Mouse (Mus musculus): ENCODE data around the gene Cyth1. TPM values are rescaled to one million over a fixed set of nuclear protein-coding genes. Genes with fewer than 3 reads are reported as not detected.

Cyth1 gene
- total and polyA plus RNA-seq, 3 experiments = 49.7 to 108 (median 79.7) TPM

DNA sequence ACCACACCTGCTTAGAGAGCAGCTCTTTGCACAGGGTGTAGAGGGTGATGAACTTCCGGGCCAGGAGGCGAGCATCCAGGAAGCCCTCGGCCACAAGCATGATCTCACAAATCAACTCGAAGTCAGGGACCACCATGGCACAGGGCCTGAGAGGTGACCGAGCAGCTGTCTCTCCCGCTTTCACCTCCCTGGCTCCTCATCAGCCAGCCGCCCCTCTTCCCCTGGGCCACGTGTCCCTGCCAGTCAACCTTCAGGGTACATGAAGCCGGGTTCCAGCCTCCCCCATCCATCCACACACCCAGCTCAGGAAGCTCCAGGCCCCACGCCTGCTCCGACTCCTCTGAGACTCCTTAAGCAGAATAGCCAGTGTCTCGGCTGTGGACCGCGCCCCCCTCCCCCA lies 166.1 kb downstream of the Cyth1 start:
- no peak overlapping the region for H3K9ac ChIP-seq (ENCODE audit: insufficient read depth, low read depth)
- no peaks in the 10 kb centered on the region for H3K79me2 ChIP-seq (replicated peaks; ENCODE audit: control insufficient read depth, extremely low read depth, insufficient read depth, poor library complexity, severe bottlenecking)
- H3K36me3 ChIP-seq (replicated peaks in 1 of 2; ENCODE audit: control insufficient read depth in 1 of 2, insufficient read depth in 1 of 2, low read length in 1 of 2) = no peaks in the 10 kb centered on the region
- in situ Hi-C loops (cut with MboI; ENCODE audit: low pct_ligation_motif_present, low pct_unique_long_range_greater_than_20kb, low sequenced_read_pairs) (no loop called here), dilution Hi-C loops (cut with MboI; ENCODE audit: extremely low pct_ligation_motif_present, extremely low pct_unique_long_range_greater_than_20kb, low sequenced_read_pairs) (no loop called here)
- H3K27ac ChIP-seq (ENCODE audit: insufficient read depth, low read depth) = no peak overlapping the region
- TF ChIP-seq IRF4 (IDR thresholded peaks at IDR 0.05; ENCODE audit: low read depth, low read length) (no peak), CTCF (conservative IDR thresholded peaks at IDR 0.05 in 1 of 2, IDR thresholded peaks at IDR 0.05 in 1 of 2; ENCODE audit: low read depth in 2 of 2, low read length in 2 of 2) (no peak), JUND (conservative IDR thresholded peaks at IDR 0.05; ENCODE audit: low read depth, low read length) (no peak), JUN (IDR thresholded peaks at IDR 0.05; ENCODE audit: insufficient read depth, low read depth, low read length) (no peak), HCFC1 (IDR thresholded peaks at IDR 0.05; ENCODE audit: low read depth, low read length) (no peak), MXI1 (IDR thresholded peaks at IDR 0.05; ENCODE audit: low read depth, low read length) (no peak), POLR2AphosphoS2 (IDR thresholded peaks at IDR 0.05; ENCODE audit: low read depth, low read length) (no peak), NELFE (IDR thresholded peaks at IDR 0.05; ENCODE audit: low read depth, low read length) (no peak), USF2 (conservative IDR thresholded peaks at IDR 0.05; ENCODE audit: low read depth, low read length) (no peak), SIN3A (IDR thresholded peaks at IDR 0.05; ENCODE audit: low read length) (no peak), RAD21 (IDR thresholded peaks at IDR 0.05; ENCODE audit: low read depth, low read length) (no peak)
- H3K9me3 ChIP-seq (replicated peaks; ENCODE audit: low read length) = no peaks in the 10 kb centered on the region
- DNase-seq (ENCODE audit: extremely low read depth) = no peak
- H3K27me3 ChIP-seq (replicated peaks) = peaks cover 89% of the 10 kb centered on the region
- peaks cover 0 to 8% of the 10 kb centered on the region in 2 experiments; a peak in 2 of 4 replicates for H3K4me1 ChIP-seq (ENCODE audit: control insufficient read depth in 1 of 2, insufficient read depth in 2 of 2)
- H3K4me2 ChIP-seq (ENCODE audit: insufficient read depth, low read depth, poor library complexity, severe bottlenecking) = no peak overlapping the region
- H3K4me3 ChIP-seq (replicated peaks in 1 of 3; ENCODE audit: low read depth in 2 of 3, low read length in 2 of 3, poor library complexity in 1 of 3) = no peak overlapping the region

Other genes starting within 250 kb of the Cyth1 start
- gene Dnah17, start 118.0 kb downstream of the Cyth1 start, total RNA-seq (2012; rRNA removed) = 0.08 TPM in 2 replicates
- 0.04 TPM in 1 of 2 replicates, not detected in the other for gene Dnah17, start 118.0 kb downstream of the Cyth1 start, total RNA-seq (2014; rRNA removed)
- gene Dnah17, start 118.0 kb downstream of the Cyth1 start, polyA plus RNA-seq (2012; ENCODE audit: insufficient read length, low read depth) = 0.23 and 0.34 TPM in 2 replicates
- gene Usp36, start 41.7 kb upstream of the Cyth1 start, total RNA-seq (2012; rRNA removed) = 19.5 and 25.5 TPM in 2 replicates
- 9.8 and 10.7 TPM in 2 replicates for gene Usp36, start 41.7 kb upstream of the Cyth1 start, total RNA-seq (2014; rRNA removed)
- gene Usp36, start 41.7 kb upstream of the Cyth1 start, polyA plus RNA-seq (2012; ENCODE audit: insufficient read length, low read depth) = 38.7 and 42.6 TPM in 2 replicates
- not detected in 2 replicates for gene Cep295nl, start 93.9 kb upstream of the Cyth1 start, total RNA-seq (2012; rRNA removed)
- gene Cep295nl, start 93.9 kb upstream of the Cyth1 start, total RNA-seq (2014; rRNA removed) = not detected in 2 replicates
- gene Cep295nl, start 93.9 kb upstream of the Cyth1 start, polyA plus RNA-seq (2012; ENCODE audit: insufficient read length, low read depth) = not detected in 2 replicates
- 0.34 and 0.38 TPM in 2 replicates for gene Timp2, start 107.1 kb upstream of the Cyth1 start, total RNA-seq (2012; rRNA removed)
- 0.12 TPM in 1 of 2 replicates, not detected in the other for gene Timp2, start 107.1 kb upstream of the Cyth1 start, total RNA-seq (2014; rRNA removed)
- 0.57 TPM in 1 of 2 replicates, not detected in the other for gene Timp2, start 107.1 kb upstream of the Cyth1 start, polyA plus RNA-seq (2012; ENCODE audit: insufficient read length, low read depth)
- 67.3 and 93.0 TPM in 2 replicates for gene Lgals3bp, start 153.5 kb upstream of the Cyth1 start, total RNA-seq (2012; rRNA removed)
- gene Lgals3bp, start 153.5 kb upstream of the Cyth1 start, total RNA-seq (2014; rRNA removed) = 134 and 146 TPM in 2 replicates
- 310 and 338 TPM in 2 replicates for gene Lgals3bp, start 153.5 kb upstream of the Cyth1 start, polyA plus RNA-seq (2012; ENCODE audit: insufficient read length, low read depth)
- gene Cant1, start 170.5 kb upstream of the Cyth1 start, total RNA-seq (2012; rRNA removed) = 36.7 and 40.2 TPM in 2 replicates
- gene Cant1, start 170.5 kb upstream of the Cyth1 start, total RNA-seq (2014; rRNA removed) = 25.1 and 28.8 TPM in 2 replicates
- 31.2 and 31.8 TPM in 2 replicates for gene Cant1, start 170.5 kb upstream of the Cyth1 start, polyA plus RNA-seq (2012; ENCODE audit: insufficient read length, low read depth)
- 0.13 and 0.76 TPM in 2 replicates for gene C1qtnf1, start 179.6 kb upstream of the Cyth1 start, total RNA-seq (2012; rRNA removed)
- gene C1qtnf1, start 179.6 kb upstream of the Cyth1 start, total RNA-seq (2014; rRNA removed) = 0.15 and 0.19 TPM in 2 replicates
- gene C1qtnf1, start 179.6 kb upstream of the Cyth1 start, polyA plus RNA-seq (2012; ENCODE audit: insufficient read length, low read depth) = 0.12 TPM in 1 of 2 replicates, not detected in the other
- 12.1 and 13.6 TPM in 2 replicates for gene Engase, start 228.2 kb upstream of the Cyth1 start, total RNA-seq (2012; rRNA removed)
- 6.0 and 7.0 TPM in 2 replicates for gene Engase, start 228.2 kb upstream of the Cyth1 start, total RNA-seq (2014; rRNA removed)
- gene Engase, start 228.2 kb upstream of the Cyth1 start, polyA plus RNA-seq (2012; ENCODE audit: insufficient read length, low read depth) = 6.2 and 9.7 TPM in 2 replicates